Mouse (Mus musculus) kidney, adult 2 months (tissue): Measurements from ENCODE around the gene Tpcn1.

Source experiments
- CTCF ChIP-seq: fragments of 200-500 bp; conservative IDR thresholded peaks from 2 replicates; pipeline ENCODE4 v1.5.1; 2011; ENCODE audit warnings: low read depth, mild to moderate bottlenecking, control low read depth, low read length, moderate library complexity, mixed read lengths; ENCODE audit not compliant: insufficient read depth, insufficient read length
- POLR2A ChIP-seq: fragments of 200-500 bp; IDR thresholded peaks from one replicate; pipeline ENCODE4 v1.6.1; 2011; ENCODE audit warnings: low read depth, low read length, control low read depth

DNA sequence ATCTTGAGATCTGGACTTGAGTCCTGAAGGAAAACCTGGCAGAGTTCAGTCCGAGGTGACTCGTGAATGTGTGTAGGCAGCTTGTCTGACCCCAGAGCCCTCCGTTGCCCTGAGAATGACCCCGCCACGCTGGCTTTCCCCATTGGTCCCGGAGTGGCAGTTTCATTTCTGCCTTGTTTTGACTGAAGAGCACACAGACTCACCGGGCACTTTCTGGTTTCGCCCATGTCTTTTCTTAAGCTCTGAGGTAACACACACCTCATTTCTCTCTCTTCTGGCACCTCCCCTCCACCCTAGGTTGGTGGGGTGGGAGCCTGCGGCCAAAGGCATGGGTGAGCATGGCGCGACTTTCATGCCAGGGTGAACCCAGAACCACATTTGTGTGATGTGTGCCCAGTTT is 62.2 kb downstream of the Tpcn1 start:
- TF ChIP-seq POLR2A (no peak), CTCF (no peak)
